Mouse (Mus musculus): ENCODE results near the gene Fam117b. TPM values are rescaled to one million over a fixed set of nuclear protein-coding genes. Genes with fewer than 3 reads are reported as not detected.
A peak's percentile ranks its signal among the peaks of the same experiment; 100 is the strongest.

Gene Fam117b
- total and polyA plus RNA-seq, 3 experiments = 6.4 to 11.4 (median 8.8) TPM

DNA sequence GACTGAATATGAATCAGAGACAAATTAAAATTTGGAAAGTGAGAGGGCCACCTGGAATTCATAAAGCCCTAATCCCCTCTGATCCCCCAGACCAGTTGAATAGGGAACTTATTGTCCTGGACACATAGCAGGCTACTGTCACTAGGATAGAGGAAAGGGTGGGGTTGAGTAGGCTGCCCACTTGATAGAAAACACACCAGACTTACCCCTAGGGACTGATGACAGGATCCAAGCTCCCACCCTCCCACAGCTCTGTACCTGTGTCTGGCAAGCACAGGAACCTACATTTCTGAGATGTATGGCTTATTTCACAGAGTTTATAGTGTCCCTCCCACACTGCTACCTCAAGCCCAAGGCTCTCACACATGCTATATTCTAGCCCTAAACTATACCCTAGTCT lies 24.8 kb upstream of the Fam117b start:
- in situ Hi-C loops (cut with MboI; ENCODE audit: low pct_ligation_motif_present, low pct_unique_long_range_greater_than_20kb, low sequenced_read_pairs) = loop anchor here (25.0 kb wide), 1 partner anchor 1074 kb away; no protein-coding TSS in a partner anchor
- dilution Hi-C loops (cut with MboI; ENCODE audit: extremely low pct_ligation_motif_present, extremely low pct_unique_long_range_greater_than_20kb, low sequenced_read_pairs) = no loop called here
- no peak overlapping the region for H3K27ac ChIP-seq (ENCODE audit: insufficient read depth, low read depth)
- no peaks in the 10 kb centered on the region for H3K36me3 ChIP-seq (replicated peaks in 1 of 2; ENCODE audit: control insufficient read depth in 1 of 2, insufficient read depth in 1 of 2, low read length in 1 of 2)
- DNase-seq (ENCODE audit: extremely low read depth) = no peak
- no peaks in the 10 kb centered on the region for H3K27me3 ChIP-seq (replicated peaks)
- H3K4me2 ChIP-seq (ENCODE audit: insufficient read depth, low read depth, poor library complexity, severe bottlenecking) = no peak overlapping the region
- TF ChIP-seq CHD1 (IDR thresholded peaks at IDR 0.05; ENCODE audit: low read depth, low read length) (no peak), USF1 (IDR thresholded peaks at IDR 0.05; ENCODE audit: low read depth, low read length) (no peak)
- peaks cover 2% of the 10 kb centered on the region for H3K9me3 ChIP-seq (replicated peaks; ENCODE audit: low read length)
- peaks cover 4 to 23% of the 10 kb centered on the region in 2 experiments for H3K4me1 ChIP-seq (ENCODE audit: control insufficient read depth in 1 of 2, insufficient read depth in 2 of 2)
- H3K4me3 ChIP-seq (replicated peaks in 1 of 3; ENCODE audit: low read depth in 2 of 3, low read length in 2 of 3, poor library complexity in 1 of 3) = no peak overlapping the region
- no peak overlapping the region for H3K9ac ChIP-seq (ENCODE audit: insufficient read depth, low read depth)
- H3K79me2 ChIP-seq (replicated peaks; ENCODE audit: control insufficient read depth, extremely low read depth, insufficient read depth, poor library complexity, severe bottlenecking) = no peaks in the 10 kb centered on the region

DNA sequence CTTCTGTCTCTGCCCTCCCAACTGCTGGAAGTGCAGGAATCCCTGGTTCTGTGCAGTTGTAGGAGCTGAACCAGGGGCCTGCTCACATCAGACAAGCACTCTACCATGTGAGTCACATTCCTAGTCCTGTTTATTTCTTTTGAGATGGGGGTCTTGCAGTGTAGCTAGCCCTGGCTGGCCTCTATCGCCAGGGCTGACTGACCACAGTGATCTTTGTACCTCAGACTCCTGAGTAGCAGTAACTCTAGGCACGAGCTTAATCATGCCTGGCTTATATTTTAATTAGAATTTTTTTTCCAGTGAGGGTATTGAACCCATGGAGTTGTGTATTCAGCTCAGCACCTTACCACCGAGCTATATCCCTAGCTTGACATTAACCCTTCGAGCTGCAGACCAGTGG lies 21.6 kb upstream of the Fam117b start:
- H3K36me3 ChIP-seq (replicated peaks in 1 of 2; ENCODE audit: control insufficient read depth in 1 of 2, insufficient read depth in 1 of 2, low read length in 1 of 2) = no peaks in the 10 kb centered on the region
- H3K9ac ChIP-seq (ENCODE audit: insufficient read depth, low read depth) = no peak overlapping the region
- DNase-seq (ENCODE audit: extremely low read depth) = no peak
- no peaks in the 10 kb centered on the region for H3K79me2 ChIP-seq (replicated peaks; ENCODE audit: control insufficient read depth, extremely low read depth, insufficient read depth, poor library complexity, severe bottlenecking)
- H3K4me1 ChIP-seq (ENCODE audit: control insufficient read depth in 1 of 2, insufficient read depth in 2 of 2) = peaks cover 4 to 34% of the 10 kb centered on the region in 2 experiments
- no peak overlapping the region for H3K27ac ChIP-seq (ENCODE audit: insufficient read depth, low read depth)
- dilution Hi-C loops (cut with MboI; ENCODE audit: extremely low pct_ligation_motif_present, extremely low pct_unique_long_range_greater_than_20kb, low sequenced_read_pairs) (no loop called here), in situ Hi-C loops (cut with MboI; ENCODE audit: low pct_ligation_motif_present, low pct_unique_long_range_greater_than_20kb, low sequenced_read_pairs) (loop anchor here (10.0 to 25.0 kb wide), 2 partner anchors 94 to 1071 kb away; no protein-coding TSS in a partner anchor)
- no peak overlapping the region for H3K4me2 ChIP-seq (ENCODE audit: insufficient read depth, low read depth, poor library complexity, severe bottlenecking)
- H3K9me3 ChIP-seq (replicated peaks; ENCODE audit: low read length) = peaks cover 2% of the 10 kb centered on the region
- TF ChIP-seq SIN3A (IDR thresholded peaks at IDR 0.05; ENCODE audit: low read length) (no peak), UBTF (IDR thresholded peaks at IDR 0.05; ENCODE audit: low read depth, low read length) (no peak), CTCF (conservative IDR thresholded peaks at IDR 0.05 in 1 of 2, IDR thresholded peaks at IDR 0.05 in 1 of 2; ENCODE audit: low read depth in 2 of 2, low read length in 2 of 2) (no peak), MXI1 (IDR thresholded peaks at IDR 0.05; ENCODE audit: low read depth, low read length) (no peak), HCFC1 (IDR thresholded peaks at IDR 0.05; ENCODE audit: low read depth, low read length) (no peak), TBP (conservative IDR thresholded peaks at IDR 0.05; ENCODE audit: low read depth, low read length) (no peak), RAD21 (IDR thresholded peaks at IDR 0.05; ENCODE audit: low read depth, low read length) (no peak), SMC3 (IDR thresholded peaks at IDR 0.05; ENCODE audit: low read depth, low read length) (no peak), GABPA (IDR thresholded peaks at IDR 0.05; ENCODE audit: insufficient replicate concordance, low read depth, low read length) (no peak), ELF1 (IDR thresholded peaks at IDR 0.05; ENCODE audit: low read depth, low read length) (no peak), ETS1 (conservative IDR thresholded peaks at IDR 0.05; ENCODE audit: low read depth, low read length) (no peak), RCOR1 (conservative IDR thresholded peaks at IDR 0.05; ENCODE audit: low read depth, low read length) (no peak)
- no peaks in the 10 kb centered on the region for H3K27me3 ChIP-seq (replicated peaks)
- H3K4me3 ChIP-seq (replicated peaks in 1 of 3; ENCODE audit: low read depth in 2 of 3, low read length in 2 of 3, poor library complexity in 1 of 3) = no peak overlapping the region

DNA sequence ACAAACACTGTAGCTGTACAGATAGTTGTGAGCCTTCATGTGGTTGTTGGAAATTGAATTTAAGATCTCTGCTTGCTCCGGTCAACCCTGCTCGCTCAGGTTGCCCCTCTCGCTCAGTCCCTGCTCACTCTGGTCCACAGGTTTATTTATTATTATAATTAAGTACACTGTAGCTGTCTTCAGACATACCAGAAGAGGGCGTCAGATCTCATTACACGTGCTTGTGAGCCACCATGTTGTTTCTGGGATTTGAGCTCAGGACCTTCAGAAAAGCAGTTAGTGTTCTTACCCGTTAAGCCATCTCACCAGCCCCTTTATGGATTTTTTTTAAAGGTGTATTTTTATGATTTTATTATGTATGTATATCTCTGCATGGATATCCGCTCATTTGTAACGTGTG lies 20.0 kb upstream of the Fam117b start:
- in situ Hi-C loops (cut with MboI; ENCODE audit: low pct_ligation_motif_present, low pct_unique_long_range_greater_than_20kb, low sequenced_read_pairs) (loop anchor here (10.0 to 25.0 kb wide), 2 partner anchors 92 to 1070 kb away; no protein-coding TSS in a partner anchor), dilution Hi-C loops (cut with MboI; ENCODE audit: extremely low pct_ligation_motif_present, extremely low pct_unique_long_range_greater_than_20kb, low sequenced_read_pairs) (no loop called here)
- H3K36me3 ChIP-seq (replicated peaks in 1 of 2; ENCODE audit: control insufficient read depth in 1 of 2, insufficient read depth in 1 of 2, low read length in 1 of 2) = no peaks in the 10 kb centered on the region
- H3K4me1 ChIP-seq (ENCODE audit: control insufficient read depth in 1 of 2, insufficient read depth in 2 of 2) = peaks cover 0 to 28% of the 10 kb centered on the region in 2 experiments
- peaks cover 2% of the 10 kb centered on the region for H3K9me3 ChIP-seq (replicated peaks; ENCODE audit: low read length)
- H3K4me3 ChIP-seq (replicated peaks in 1 of 3; ENCODE audit: low read depth in 2 of 3, low read length in 2 of 3, poor library complexity in 1 of 3) = no peak overlapping the region
- no peak for DNase-seq (ENCODE audit: extremely low read depth)
- TF ChIP-seq ZMIZ1 (IDR thresholded peaks at IDR 0.05; ENCODE audit: low read depth, low read length) = no peak
- TF ChIP-seq CTCF (conservative IDR thresholded peaks at IDR 0.05 in 1 of 2, IDR thresholded peaks at IDR 0.05 in 1 of 2; ENCODE audit: low read depth in 2 of 2, low read length in 2 of 2) = peak in 1 of 2 experiments; percentile 2; a peak in 1 of 4 replicates
- H3K4me2 ChIP-seq (ENCODE audit: insufficient read depth, low read depth, poor library complexity, severe bottlenecking) = no peak overlapping the region
- no peak overlapping the region for H3K9ac ChIP-seq (ENCODE audit: insufficient read depth, low read depth)
- H3K27ac ChIP-seq (ENCODE audit: insufficient read depth, low read depth) = no peak overlapping the region
- no peaks in the 10 kb centered on the region for H3K27me3 ChIP-seq (replicated peaks)
- H3K79me2 ChIP-seq (replicated peaks; ENCODE audit: control insufficient read depth, extremely low read depth, insufficient read depth, poor library complexity, severe bottlenecking) = no peaks in the 10 kb centered on the region
